Mouse (Mus musculus) ovary, postnatal 36 days (tissue): ENCODE results near the gene Fyn.

Source experiments
- DNase-seq: peaks from one replicate; pipeline ENCODE4 v3.0.0; 2022; ENCODE audit warnings: low spot score, mixed read lengths

Gene Fyn

GRCm38 (mm10) chr10:39368572-39369135, at the start of gene Fyn:
TSS of gene Fyn (plus strand) at chr10:39368855.
- no peak for DNase-seq

GRCm38 (mm10) chr10:39320798-39321622, 47.6 kb upstream of the Fyn start:
- DNase-seq, result no peak

DNA sequence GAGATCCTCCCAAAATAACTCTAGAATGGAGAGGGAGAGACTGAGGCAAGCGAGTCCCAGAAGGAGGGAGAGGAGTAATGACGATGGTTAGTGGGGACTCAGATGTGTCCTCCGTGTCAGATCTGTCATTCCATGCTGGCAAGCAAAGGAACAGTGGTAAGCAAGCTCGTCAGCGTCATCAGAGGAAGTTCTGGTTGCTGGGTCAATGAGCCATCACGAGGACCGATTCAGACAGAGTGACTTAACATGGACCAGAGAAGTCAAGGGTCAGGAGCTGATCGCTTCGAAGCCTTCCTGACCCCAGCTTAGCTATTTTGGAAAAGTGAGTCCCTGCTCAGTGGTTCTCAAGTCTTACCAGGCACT, 47.1 kb upstream of the Fyn start:
- no peak for DNase-seq

GRCm38 (mm10) chr10:39322143-39322542, 46.5 kb upstream of the Fyn start:
- DNase-seq, result no peak

- DNase-seq, result no peak
These were observed 44.4 kb upstream of the Fyn start for GRCm38 (mm10) chr10:39324291-39324690.

GRCm38 (mm10) chr10:39328661-39329060, 40.0 kb upstream of the Fyn start:
- no peak for DNase-seq

GRCm38 (mm10) chr10:39334320-39334719, 34.3 kb upstream of the Fyn start:
- DNase-seq, result no peak

DNA sequence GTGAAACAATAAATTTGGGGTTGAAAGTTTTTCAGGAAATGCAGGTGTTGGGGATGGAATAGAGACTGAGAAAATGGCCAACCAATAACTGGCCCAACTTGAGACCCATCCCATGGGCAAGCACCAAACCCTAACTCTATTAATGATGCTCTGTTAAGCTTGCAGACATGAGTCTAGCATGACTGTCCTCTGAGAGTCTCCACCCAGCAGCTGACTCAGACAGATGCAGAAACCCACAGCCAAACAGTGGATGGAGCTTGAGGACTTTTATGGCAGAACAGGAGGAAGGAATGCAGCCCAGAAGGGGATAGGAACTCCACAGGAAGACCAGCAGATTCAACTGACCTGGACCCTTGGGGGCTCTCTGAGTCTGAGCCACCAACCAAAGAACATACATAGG, 32.8 kb upstream of the Fyn start:
- DNase-seq, result no peak

DNA sequence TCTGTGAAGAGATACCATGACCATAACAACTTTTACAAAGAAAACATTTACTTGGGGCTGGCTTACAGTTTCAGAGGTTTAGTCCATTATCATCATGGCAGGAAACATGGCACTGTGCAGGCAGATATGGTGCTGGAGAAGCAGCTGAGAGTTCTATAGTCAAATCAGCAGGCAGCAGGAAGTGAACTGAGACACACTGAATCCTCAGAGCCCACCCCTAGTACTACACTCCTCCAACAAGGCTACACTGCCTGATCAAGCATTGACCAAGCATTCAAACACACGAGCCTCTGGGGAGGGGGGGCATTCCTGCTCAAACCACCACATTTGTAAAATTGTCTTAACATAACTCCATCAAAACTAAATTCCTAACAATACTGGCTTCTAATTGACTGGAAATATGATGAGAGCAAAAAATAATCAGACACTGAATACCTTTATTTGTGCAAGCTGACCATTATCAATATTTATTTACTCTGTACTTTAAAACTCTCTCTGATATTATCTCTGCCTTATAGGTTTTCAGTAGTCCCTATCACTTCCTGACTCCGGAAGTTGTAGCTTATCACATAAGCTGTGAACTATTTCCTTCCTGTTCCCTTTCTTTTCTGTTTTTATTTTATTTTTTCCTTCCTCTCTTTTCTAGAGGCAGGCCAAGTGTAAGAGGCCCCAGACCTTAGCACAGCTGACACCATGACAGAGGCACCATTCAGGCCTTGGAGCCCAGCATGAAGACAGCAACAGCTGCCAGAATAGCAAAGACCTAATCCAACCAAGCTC, 29.3 kb upstream of the Fyn start:
- DNase-seq, result no peak

- DNase-seq, result no peak
These were observed 28.8 kb upstream of the Fyn start for GRCm38 (mm10) chr10:39339969-39340236.

GRCm38 (mm10) chr10:39343551-39343950, 25.1 kb upstream of the Fyn start:
- no peak for DNase-seq

GRCm38 (mm10) chr10:39345921-39346320, 22.7 kb upstream of the Fyn start:
- DNase-seq, result no peak

- no peak for DNase-seq
These were observed 18.8 kb upstream of the Fyn start for GRCm38 (mm10) chr10:39349781-39350364.

- no peak for DNase-seq
These were observed 4.5 kb upstream of the Fyn start for GRCm38 (mm10) chr10:39364196-39364595.

DNA sequence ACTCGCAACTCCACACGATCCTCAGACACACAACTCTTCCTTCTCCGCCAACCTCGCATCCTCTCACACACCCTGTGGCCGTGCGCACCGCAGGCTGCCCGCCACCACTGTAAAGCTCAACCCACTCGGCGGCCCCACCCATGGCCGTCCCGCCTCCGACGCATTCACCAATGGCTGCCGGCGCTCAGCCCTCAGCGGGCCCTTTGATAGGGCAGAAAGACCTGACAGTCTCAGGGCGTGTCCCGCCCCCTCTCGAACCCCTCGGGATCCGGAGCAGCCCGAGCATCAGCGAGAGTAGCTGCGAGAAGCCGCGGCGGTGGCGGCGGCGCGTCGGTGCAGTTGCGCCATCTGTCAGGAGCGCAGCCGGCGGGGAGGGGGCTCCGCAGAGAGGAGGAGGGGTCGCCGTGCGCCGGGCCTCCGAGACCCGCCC, 862 bp downstream of the Fyn start:
- DNase-seq, result peak; percentile 95

DNA sequence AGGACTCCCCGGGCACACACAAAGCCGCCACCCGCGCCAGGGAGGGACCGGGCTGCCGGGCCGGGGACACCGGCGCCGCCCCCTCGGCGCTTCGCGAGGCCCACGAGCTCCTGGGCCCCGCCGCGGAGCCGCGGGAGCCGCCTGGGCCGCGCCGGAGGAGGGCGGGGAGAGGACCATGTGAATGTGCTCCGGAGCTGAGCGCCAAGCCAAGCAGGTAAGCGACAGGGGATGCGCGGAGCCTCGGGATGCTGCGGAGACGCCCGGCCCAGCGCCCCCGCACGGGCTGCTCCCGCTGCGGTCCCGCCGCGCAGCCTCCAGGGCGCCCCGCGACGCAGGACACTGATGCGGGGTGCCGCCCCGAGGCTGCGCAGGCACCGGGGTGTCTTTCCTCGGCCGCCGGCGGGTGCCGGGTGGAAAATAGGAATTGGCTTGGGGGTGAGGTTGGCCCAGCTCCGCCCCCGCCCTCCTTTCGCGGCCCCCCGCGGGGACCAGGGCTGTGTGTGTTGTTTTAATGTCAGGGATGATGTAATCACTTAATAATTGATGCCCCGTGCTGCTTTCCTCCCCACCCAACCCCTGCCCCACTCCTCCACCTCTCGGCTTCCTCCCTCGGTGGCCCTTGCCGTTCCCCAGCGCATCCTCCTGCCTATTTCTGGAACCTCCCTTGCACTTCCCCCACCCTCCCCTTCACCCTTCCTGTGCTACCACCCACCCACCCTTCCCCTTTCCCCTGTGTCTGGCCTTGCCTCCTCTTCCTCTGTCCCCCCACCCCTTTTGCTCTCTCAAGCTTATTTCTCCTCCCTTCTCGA, 1.5 kb downstream of the Fyn start:
- DNase-seq, result peak; percentile 45

GRCm38 (mm10) chr10:39370786-39371221, 2.1 kb downstream of the Fyn start:
- DNase-seq, result peak; percentile 28

DNA sequence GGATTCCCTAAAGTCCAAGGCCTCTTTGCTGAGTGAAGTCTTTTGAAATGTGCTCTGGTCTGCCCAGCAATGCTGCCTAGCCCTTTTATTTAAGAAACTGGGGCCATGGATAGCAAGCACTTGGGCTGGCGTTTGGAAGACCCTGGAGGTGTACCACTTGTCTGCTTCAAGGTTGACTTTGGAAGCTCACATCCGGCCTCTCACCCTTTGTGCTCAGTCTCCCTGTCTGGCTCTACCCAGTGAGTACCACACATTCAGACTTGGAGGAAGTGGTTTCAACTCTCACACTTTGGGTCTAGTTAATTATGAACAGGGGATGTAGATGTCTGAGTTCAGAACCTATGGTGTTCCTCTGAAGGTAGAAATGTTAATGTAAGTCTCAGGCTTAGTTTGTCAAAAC, 2.8 kb downstream of the Fyn start:
- no peak for DNase-seq

- no peak for DNase-seq
These were observed 3.3 kb downstream of the Fyn start for GRCm38 (mm10) chr10:39371991-39372390.

GRCm38 (mm10) chr10:39376676-39377075, 8.0 kb downstream of the Fyn start:
- DNase-seq, result no peak

- no peak for DNase-seq
These were observed 8.6 kb downstream of the Fyn start for GRCm38 (mm10) chr10:39377219-39377618.

GRCm38 (mm10) chr10:39378025-39378603, 9.5 kb downstream of the Fyn start:
- peak; percentile 27 for DNase-seq
